Mouse (Mus musculus) kidney, adult 9 months (tissue): ENCODE measurements around the gene Il33.

ENCODE experiments used
- DNase-seq: peaks from one replicate; pipeline ENCODE4 v3.0.0; 2022

Gene Il33

GRCm38 (mm10) chr19:29924638-29925258, at the start of gene Il33:
Il33 (plus strand) TSS chr19:29925114.
- DNase-seq: peak; percentile 83

- no peak for DNase-seq
Measured at GRCm38 (mm10) chr19:29877422-29878291, 47.3 kb upstream of the Il33 start.

- peak; percentile 45 for DNase-seq
Measured at GRCm38 (mm10) chr19:29878896-29879504, 45.9 kb upstream of the Il33 start.

GRCm38 (mm10) chr19:29880918-29881317, 44.0 kb upstream of the Il33 start:
- no peak for DNase-seq

- peak; percentile 35 for DNase-seq
Measured at GRCm38 (mm10) chr19:29882696-29883095, 42.2 kb upstream of the Il33 start.

GRCm38 (mm10) chr19:29885548-29885947, 39.4 kb upstream of the Il33 start:
- peak; percentile 45 for DNase-seq

- DNase-seq: no peak
Measured at GRCm38 (mm10) chr19:29887476-29887875, 37.4 kb upstream of the Il33 start.

GRCm38 (mm10) chr19:29888946-29889345, 36.0 kb upstream of the Il33 start:
- DNase-seq: no peak

GRCm38 (mm10) chr19:29891981-29892380, 32.9 kb upstream of the Il33 start:
- no peak for DNase-seq

- no peak for DNase-seq
Measured at GRCm38 (mm10) chr19:29892786-29893185, 32.1 kb upstream of the Il33 start.

GRCm38 (mm10) chr19:29893718-29894273, 31.1 kb upstream of the Il33 start:
- DNase-seq: no peak

- no peak for DNase-seq
Measured at GRCm38 (mm10) chr19:29894381-29894780, 30.5 kb upstream of the Il33 start.

- DNase-seq: no peak
Measured at GRCm38 (mm10) chr19:29895047-29895446, 29.9 kb upstream of the Il33 start.

GRCm38 (mm10) chr19:29900318-29900717, 24.6 kb upstream of the Il33 start:
- no peak for DNase-seq

- DNase-seq: no peak
Measured at GRCm38 (mm10) chr19:29902343-29903070, 22.4 kb upstream of the Il33 start.

- DNase-seq: no peak
Measured at GRCm38 (mm10) chr19:29905896-29906295, 19.0 kb upstream of the Il33 start.

GRCm38 (mm10) chr19:29909166-29909565, 15.7 kb upstream of the Il33 start:
- DNase-seq: no peak

- no peak for DNase-seq
Measured at GRCm38 (mm10) chr19:29911919-29912318, 13.0 kb upstream of the Il33 start.

GRCm38 (mm10) chr19:29917421-29917820, 7.5 kb upstream of the Il33 start:
- no peak for DNase-seq

GRCm38 (mm10) chr19:29926101-29926755, 1.3 kb downstream of the Il33 start:
- no peak for DNase-seq

GRCm38 (mm10) chr19:29930296-29930695, 5.4 kb downstream of the Il33 start:
- no peak for DNase-seq

GRCm38 (mm10) chr19:29937445-29937844, 12.5 kb downstream of the Il33 start:
- DNase-seq: no peak
